Mouse (Mus musculus): ENCODE data around the gene N4bp1.
A peak's percentile ranks its signal among the peaks of the same experiment; 100 is the strongest.

The N4bp1 gene

DNA sequence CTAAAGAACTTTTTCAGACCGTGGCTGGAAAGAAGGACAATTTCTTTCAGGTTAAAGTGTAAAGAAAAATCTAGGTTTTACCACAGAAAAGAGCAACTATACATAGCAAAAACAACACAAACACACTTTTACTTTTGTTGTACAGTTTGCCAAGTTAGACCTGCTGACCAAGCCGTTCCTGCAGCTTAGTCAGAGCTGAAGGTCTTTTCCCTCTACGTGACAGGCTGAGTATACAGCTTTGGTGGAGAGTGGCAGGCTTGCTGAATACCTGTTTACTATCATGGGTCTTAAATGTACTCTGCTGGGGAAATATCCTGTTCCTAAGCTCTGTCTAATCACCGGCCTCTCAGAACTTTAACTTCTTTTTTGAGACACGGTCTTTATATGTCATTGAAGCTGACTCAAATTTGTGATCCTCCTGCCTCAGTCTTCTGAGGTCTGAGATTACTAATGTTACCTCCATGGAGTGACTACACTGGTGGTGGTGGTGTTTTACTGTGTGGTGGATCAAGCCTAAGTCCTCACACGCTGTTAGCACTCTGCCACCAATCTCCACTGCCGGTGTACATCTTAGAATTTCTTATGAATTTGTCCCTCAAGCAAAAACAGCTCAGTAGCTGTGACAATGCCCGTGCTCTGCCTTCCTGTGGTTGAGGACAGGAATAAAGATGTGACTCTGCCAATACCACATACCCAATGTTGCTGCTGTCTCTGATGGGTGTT lies 31.6 kb downstream of the N4bp1 start:
- DNase-seq = no peak

DNA sequence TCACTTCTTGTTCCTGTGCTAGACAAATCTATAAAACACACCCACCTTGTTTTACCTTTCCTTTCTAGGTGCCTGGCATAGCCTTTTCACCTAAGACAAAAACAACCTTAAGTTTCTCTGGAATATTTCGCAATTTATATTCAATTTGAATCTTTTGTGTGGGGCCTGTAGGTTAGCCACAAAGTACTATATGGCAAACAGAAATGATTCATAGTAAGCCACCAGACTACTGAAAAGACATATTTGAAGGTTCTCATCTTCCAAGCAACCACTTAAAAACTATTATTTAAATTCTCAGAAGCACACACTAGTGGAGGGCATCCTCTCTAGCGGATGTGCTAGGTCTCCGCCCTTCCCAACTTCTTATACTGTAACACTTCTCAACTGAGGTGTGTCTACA lies 32.6 kb downstream of the N4bp1 start:
- DNase-seq = no peak

DNA sequence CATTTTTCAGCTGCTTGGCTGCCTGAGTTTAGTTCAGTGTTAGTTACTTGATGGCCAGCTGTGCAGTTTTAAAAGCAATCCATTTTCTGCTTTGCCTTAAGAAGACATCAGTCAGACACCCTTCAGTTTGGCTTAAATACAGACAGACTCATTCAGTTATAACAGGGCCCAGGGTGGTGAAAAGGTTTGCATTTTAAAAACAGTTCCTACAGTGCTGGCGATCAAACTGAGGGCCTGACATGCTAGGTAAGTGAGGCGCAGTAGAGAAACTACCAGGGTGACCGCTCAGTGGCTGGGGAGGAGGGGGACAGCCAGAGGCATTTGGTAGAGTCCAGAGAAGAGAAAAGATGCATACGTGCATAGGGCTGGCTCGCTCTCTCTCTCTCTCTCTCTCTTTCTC lies 36.2 kb downstream of the N4bp1 start:
- DNase-seq = no peak

GRCm38 (mm10) chr8:86848401-86848800 lies 36.7 kb downstream of the N4bp1 start:
- no peak for DNase-seq

GRCm38 (mm10) chr8:86847091-86847490 lies 38.0 kb downstream of the N4bp1 start:
- DNase-seq = no peak

DNA sequence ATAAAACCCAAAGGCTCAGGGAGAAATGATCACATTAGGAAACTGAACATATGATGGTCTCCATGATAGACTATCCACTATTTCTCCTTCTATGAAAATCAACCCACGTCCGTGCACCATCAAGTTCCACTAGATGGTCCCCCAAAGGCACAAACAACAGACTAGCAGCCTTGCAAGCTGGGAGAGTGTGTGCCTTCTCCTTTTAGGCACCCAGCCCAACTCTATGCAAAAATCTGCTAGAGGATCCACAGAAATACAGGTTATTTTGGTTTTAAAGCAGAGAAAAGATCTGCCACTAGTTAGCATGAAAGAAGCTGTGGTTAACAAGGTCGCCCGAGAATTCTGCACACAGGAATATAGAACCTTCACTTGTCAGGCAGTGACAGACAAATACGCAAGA lies 39.2 kb downstream of the N4bp1 start:
- no peak for DNase-seq

DNA sequence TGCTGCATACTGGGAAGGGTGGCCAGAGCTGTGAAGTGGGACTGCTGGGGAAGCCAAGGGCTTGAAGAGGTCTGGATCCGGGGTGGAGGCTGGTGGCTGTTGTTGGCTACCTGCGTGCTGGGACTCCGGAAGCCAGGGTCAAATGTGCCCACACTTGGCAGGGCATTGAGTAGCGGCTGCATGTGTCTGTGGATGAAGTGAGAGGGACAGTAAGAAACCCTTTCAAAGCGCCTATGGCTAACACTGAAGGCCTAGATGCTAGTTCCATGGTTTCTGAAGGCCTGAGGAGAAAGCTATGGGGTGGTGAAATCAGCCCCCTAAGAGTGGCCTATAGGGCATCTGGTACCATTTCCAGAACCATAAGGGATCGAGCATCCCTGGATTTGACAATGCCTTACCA lies 40.2 kb downstream of the N4bp1 start:
- DNase-seq = no peak

DNA sequence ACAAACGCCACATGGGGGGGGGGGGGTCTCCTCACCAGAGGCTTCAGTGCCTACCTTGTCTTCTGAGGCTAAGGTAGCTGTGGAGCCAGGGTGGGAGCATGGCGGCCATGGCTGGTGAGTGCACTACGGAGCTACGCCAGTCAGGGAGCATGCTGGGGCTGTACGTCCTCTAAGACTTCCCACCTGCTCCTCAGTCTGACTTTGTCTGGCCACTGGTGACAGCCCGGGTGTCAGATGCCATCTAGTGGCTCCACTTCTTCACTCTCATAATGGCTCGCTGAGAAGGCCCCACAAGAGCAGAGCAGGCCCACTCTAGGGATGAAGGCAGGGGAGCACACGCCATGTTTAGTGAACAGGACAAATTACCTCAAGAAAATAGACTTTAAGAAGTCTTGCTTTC lies 41.2 kb downstream of the N4bp1 start:
- DNase-seq = peak; percentile 37 to 44

DNA sequence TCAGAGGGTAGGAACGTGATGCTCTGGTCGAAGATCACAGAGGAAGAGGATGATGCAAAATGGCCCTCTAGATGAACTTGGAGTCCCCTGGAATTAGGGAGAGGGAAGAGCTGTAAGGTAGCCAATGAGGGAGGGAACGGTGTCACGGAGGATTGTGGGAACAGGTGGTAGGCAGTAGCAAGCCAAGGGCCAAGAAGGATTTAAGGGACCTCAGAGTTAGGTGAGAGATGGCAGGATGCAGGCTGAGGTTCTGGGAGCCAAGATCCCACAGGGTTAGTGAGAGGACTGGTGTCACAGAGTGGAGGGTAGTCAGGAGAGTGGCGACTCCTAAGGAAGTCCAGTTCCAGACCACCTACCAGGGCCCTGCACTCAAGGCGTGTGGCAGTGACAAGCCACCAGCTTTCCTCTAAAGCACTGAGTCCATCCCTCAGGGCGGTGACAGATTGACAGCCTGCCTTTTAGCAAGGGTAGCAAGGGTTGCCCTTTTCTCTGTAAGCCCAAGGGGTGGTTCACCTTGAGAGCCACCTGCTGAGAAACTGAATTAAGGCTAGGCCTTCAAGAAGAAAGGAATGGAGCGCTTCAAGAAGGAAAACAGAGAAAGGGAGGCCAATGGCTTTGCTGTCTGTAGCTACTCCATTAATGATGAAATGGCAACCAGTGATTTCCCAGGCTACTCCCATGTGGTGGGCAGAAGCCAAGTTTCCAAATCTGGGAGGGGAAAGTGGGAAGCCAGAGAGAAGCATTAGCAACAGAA lies 43.3 kb downstream of the N4bp1 start:
- DNase-seq = no peak

- no peak for DNase-seq
Measured at GRCm38 (mm10) chr8:86840120-86840693, 44.9 kb downstream of the N4bp1 start.

DNA sequence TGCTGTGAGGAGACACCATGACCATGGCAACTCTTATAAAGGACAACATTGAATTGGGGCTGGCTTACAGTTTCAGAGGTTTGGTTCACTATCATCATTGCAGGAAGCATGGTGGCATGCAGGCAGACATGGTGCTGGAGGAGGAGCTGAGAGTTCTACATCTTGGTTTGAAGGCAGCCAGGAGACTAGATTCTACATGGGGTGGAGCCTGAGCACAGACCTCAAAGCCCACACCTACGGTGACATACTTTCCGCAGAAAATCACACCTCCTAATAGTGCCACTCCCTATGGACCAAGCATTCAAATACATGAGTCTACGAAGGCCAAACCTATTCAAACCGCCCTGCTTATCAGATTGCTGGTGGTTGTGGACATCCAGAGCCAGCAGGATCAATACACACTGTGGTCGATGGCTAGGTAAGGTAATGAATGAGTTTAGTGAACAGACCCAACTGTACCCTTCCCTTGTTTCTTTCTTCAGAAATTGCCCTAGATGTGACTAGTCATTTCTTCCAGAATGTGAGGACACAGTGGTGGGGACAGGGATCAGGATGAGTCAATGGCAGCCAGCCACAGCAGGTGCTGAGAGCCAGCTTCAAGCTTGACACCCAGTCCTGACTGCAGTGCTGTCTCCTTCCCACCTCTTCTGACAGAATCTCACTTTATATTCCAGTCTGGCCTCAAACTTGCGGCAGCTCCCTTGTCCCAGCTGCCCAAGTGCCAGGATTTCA lies 46.2 kb downstream of the N4bp1 start:
- DNase-seq = no peak

- DNase-seq = no peak
Measured at GRCm38 (mm10) chr8:86837234-86837633, 47.8 kb downstream of the N4bp1 start.

GRCm38 (mm10) chr8:86835881-86836280 lies 49.2 kb downstream of the N4bp1 start:
- no peak for DNase-seq

- DNase-seq = no peak
Measured at GRCm38 (mm10) chr8:86834496-86835260, 50.4 kb downstream of the N4bp1 start.

GRCm38 (mm10) chr8:86833937-86834336 lies 51.1 kb downstream of the N4bp1 start:
- DNase-seq = no peak

DNA sequence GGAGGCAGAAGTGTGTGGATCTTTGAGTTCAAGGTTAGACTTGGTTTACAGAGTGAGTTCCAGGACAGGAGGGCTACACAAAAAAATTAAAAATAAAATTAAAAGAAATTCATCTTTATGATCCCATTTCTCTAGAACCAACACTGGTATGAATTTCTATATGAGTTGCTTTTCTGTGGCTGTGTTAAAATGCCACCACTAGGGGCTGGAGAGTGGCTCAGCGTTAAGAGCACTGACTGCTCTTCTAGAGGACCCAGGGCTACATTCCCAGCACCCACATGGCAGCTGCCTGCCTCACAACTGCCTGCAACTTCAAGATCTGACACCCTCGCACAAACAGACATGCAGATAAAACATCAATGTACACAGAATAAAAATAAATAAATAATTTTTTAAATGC lies 56.1 kb downstream of the N4bp1 start:
- no peak for DNase-seq

GRCm38 (mm10) chr8:86827199-86827598 lies 57.9 kb downstream of the N4bp1 start:
- DNase-seq = no peak

DNA sequence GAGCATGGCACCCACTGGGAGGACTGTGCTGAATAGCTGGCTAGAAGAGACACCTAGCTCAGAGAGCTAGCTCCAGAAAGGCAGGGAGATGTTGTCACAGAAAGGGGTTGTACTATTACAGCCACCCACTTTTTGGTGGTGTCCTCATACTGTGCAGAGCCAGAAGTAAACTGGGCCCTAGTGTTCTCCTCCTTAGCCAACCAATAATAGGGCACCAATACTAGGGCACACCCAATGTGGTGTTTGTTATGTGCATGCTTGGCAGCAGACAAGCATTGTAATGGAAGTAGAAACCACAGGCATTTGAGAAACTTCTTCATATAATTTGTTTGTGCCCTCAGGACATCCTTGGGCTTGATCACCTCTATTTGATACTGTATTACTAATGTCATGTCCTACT lies 58.5 kb downstream of the N4bp1 start:
- no peak for DNase-seq

- no peak for DNase-seq
Measured at GRCm38 (mm10) chr8:86825674-86826448, 59.2 kb downstream of the N4bp1 start.

GRCm38 (mm10) chr8:86824735-86825134 lies 60.3 kb downstream of the N4bp1 start:
- no peak for DNase-seq

GRCm38 (mm10) chr8:86820756-86821201 lies 64.3 kb downstream of the N4bp1 start:
- DNase-seq = peak in 1 of 2 experiments; percentile 26
